In genomic region chr3:84306777-84307176, GRCm38 (mm10) we compare ENCODE assay signal across 8 mouse cellular contexts. TPM values are rescaled to one million over a fixed set of nuclear protein-coding genes. Genes with fewer than 3 reads are reported as not detected.
DNase-seq lines count a peak whose midpoint lies in the region; ATAC-seq and TF ChIP-seq lines count a peak whose summit lies in the region.

Gene Trim2 (minus strand): TSS chr3:84306877.

- ATAC-seq in lung, embryonic 14.5 days (ENCODE audit: insufficient read depth) = no peak
- no peak for ATAC-seq in forebrain, embryonic 11.5 days (replicated peaks; ENCODE audit: low FRiP score)

- no peak within 1 kb of the TSS for H3K9ac ChIP-seq in lung, embryonic 14.5 days
- H3K9ac ChIP-seq in forebrain, embryonic 11.5 days (ENCODE audit: low read length) = no peak within 1 kb of the TSS

- TF ChIP-seq CTCF in lung, embryonic 14.5 days (IDR thresholded peaks at IDR 0.05; ENCODE audit: low read depth) = no peak
- TF ChIP-seq CTCF in small intestine, adult 2 months (IDR thresholded peaks at IDR 0.05; ENCODE audit: extremely low read depth, insufficient read length, insufficient replicate concordance, low read depth, low read length) = no peak

- DNase-seq in lung, embryonic 14.5 days = no peak
- DNase-seq in lung, postnatal 4 days = no peak
- DNase-seq in forebrain, embryonic 11.5 days (ENCODE audit: low spot score) = no peak
- DNase-seq in left cerebral cortex, adult 8-10 months (ENCODE audit: low spot score in 2 of 2) = no peak
- DNase-seq in T-cell, adult 2 months (ENCODE audit: low spot score) = no peak
- no peak for DNase-seq in gastrocnemius, adult 18-20 months (ENCODE audit: low spot score)
- DNase-seq in cerebellum, adult 9-10 months = no peak

- no peak within 1 kb of the TSS; the same call in 1 of the 2 replicates for H3K4me2 ChIP-seq in lung, embryonic 14.5 days
- peak within 1 kb of the TSS; percentile 76 for H3K4me2 ChIP-seq in forebrain, embryonic 11.5 days (ENCODE audit: low read depth, low read length, severe bottlenecking)

- H3K9me3 ChIP-seq in lung, embryonic 14.5 days (ENCODE audit: low read depth, low read length) = no peaks in the 10 kb centered on the region
- no peaks in the 10 kb centered on the region for H3K9me3 ChIP-seq in forebrain, embryonic 11.5 days (ENCODE audit: control insufficient read depth, low read length)

- peaks cover 30% of the 10 kb centered on the region for H3K27me3 ChIP-seq in lung, embryonic 14.5 days (ENCODE audit: insufficient read depth, low read length)
- no peaks in the 10 kb centered on the region; the same call in 1 of the 2 replicates for H3K27me3 ChIP-seq in forebrain, embryonic 11.5 days (ENCODE audit: control insufficient read depth, insufficient read depth, low read length)
- no peaks in the 10 kb centered on the region for H3K27me3 ChIP-seq in small intestine, adult 2 months (ENCODE audit: control insufficient read depth, insufficient read depth, low read length)

- no peak within 1 kb of the TSS for H3K4me3 ChIP-seq in lung, embryonic 14.5 days (ENCODE audit: low read depth, low read length)
- no peak within 1 kb of the TSS for H3K4me3 ChIP-seq in forebrain, embryonic 11.5 days (ENCODE audit: low read depth, low read length)
- H3K4me3 ChIP-seq in small intestine, adult 2 months (ENCODE audit: low read depth, low read length) = no peak within 1 kb of the TSS

- H3K4me1 ChIP-seq in lung, embryonic 14.5 days (ENCODE audit: insufficient read depth) = no peaks in the 10 kb centered on the region
- peaks cover 2% of the 10 kb centered on the region; the same call in 1 of the 2 replicates for H3K4me1 ChIP-seq in forebrain, embryonic 11.5 days (replicated peaks; ENCODE audit: control insufficient read depth, insufficient read depth, low read length)
- peaks cover 14% of the 10 kb centered on the region for H3K4me1 ChIP-seq in small intestine, adult 2 months (ENCODE audit: control insufficient read depth, insufficient read depth, insufficient read length, low read length)

- WGBS in lung, embryonic 14.5 days = 96% methylated on average over 3 of the region's 3 CpGs
- 97% methylated on average over 3 of the region's 3 CpGs for WGBS in forebrain, embryonic 11.5 days
- 97% methylated on average over 3 of the region's 3 CpGs for WGBS in small intestine, adult 2 months

- no peak within 1 kb of the TSS for H3K27ac ChIP-seq in lung, embryonic 14.5 days (ENCODE audit: low read depth)
- H3K27ac ChIP-seq in forebrain, embryonic 11.5 days (ENCODE audit: low read depth, low read length) = no peak within 1 kb of the TSS
- no peak within 1 kb of the TSS for H3K27ac ChIP-seq in small intestine, adult 2 months (ENCODE audit: insufficient read depth, low read depth, low read length)

- no peaks in the 10 kb centered on the region for H3K36me3 ChIP-seq in lung, embryonic 14.5 days (ENCODE audit: insufficient read depth)
- no peaks in the 10 kb centered on the region for H3K36me3 ChIP-seq in forebrain, embryonic 11.5 days (ENCODE audit: control insufficient read depth, insufficient read depth, low read length)
- no peaks in the 10 kb centered on the region for H3K36me3 ChIP-seq in small intestine, adult 2 months (ENCODE audit: control insufficient read depth, insufficient read depth, low read length)

- TF ChIP-seq POLR2A in small intestine, adult 2 months (IDR thresholded peaks at IDR 0.05; ENCODE audit: low read depth, low read length) = no peak

RNA-seq across cellular contexts. Expression of gene Trim2, which starts in this region (rescaled TPM):
- polyA plus RNA-seq in lung, embryonic 14.5 days (2014; fragmentation: Nextera tagmentation; extraction: Ambion mirVana) = 25.9 and 27.0 TPM in 2 replicates
- polyA plus RNA-seq in forebrain, embryonic 11.5 days (2014; fragmentation: Nextera tagmentation; extraction: Ambion mirVana) = 63.0 and 70.3 TPM in 2 replicates
- 100 to 1,000 TPM; 252 to 273 (median 260) TPM for total RNA-seq in left cerebral cortex, adult 8-10 months (2022)
- 26.1 and 52.4 TPM in 2 replicates for polyA plus RNA-seq in small intestine, adult 2 months (2012; rRNA removed)
- 1 to 10 TPM; 1.4 to 1.8 TPM for total RNA-seq in gastrocnemius, adult 18-20 months (2021)

Comparison
In these comparisons a context has a peak if more than half of its experiments do, and no peak if none do; other contexts are left out.
1. RNA of gene Trim2 (total RNA-seq): 252 to 273 TPM in left cerebral cortex, adult 8-10 months; 1.4 to 1.8 TPM in gastrocnemius, adult 18-20 months; every median in the first group is over 10 times any median in the second.